Mouse (Mus musculus) stomach, postnatal 0 days (tissue): Measurements from ENCODE around the gene Rapgefl1. TPM values are rescaled to one million over a fixed set of nuclear protein-coding genes. Genes with fewer than 3 reads are reported as not detected.

Experiments
- ATAC-seq: fragments of 200-750 bp; cut with Nextera tagmentation; 2 replicates; pipeline ENCODE4 v1.8.0; 2017; ENCODE audit not compliant: low FRiP score, low TSS enrichment
- DNase-seq: peaks from one replicate; pipeline ENCODE4 v3.0.0-alpha.2; 2016; ENCODE audit warnings: low spot score
- H3K27ac ChIP-seq: fragments of 300-500 bp; sonication (generic); replicated peaks from 2 replicates; pipeline ENCODE4 v1.5.1; 2014; ENCODE audit warnings: mild to moderate bottlenecking, control low read depth
- H3K27me3 ChIP-seq: fragments of 300-500 bp; sonication (generic); 2 replicates; pipeline ENCODE4 v1.6.1; 2014; ENCODE audit warnings: low read length; ENCODE audit not compliant: control insufficient read depth, insufficient read depth
- H3K36me3 ChIP-seq: fragments of 300-500 bp; sonication (generic); 2 replicates; pipeline ENCODE4 v1.6.1; 2014; ENCODE audit warnings: low read length, mixed read lengths; ENCODE audit not compliant: control insufficient read depth, insufficient read depth
- H3K4me1 ChIP-seq: fragments of 300-500 bp; sonication (generic); replicated peaks from 2 replicates; pipeline ENCODE4 v1.6.1; 2014; ENCODE audit warnings: antibody characterized with exemption; ENCODE audit not compliant: control insufficient read depth, insufficient read depth
- H3K4me2 ChIP-seq: fragments of 300-500 bp; sonication (generic); replicated peaks from 2 replicates; pipeline ENCODE4 v1.6.1; 2014; ENCODE audit warnings: low read depth, mild to moderate bottlenecking, control low read depth, moderate library complexity
- H3K4me3 ChIP-seq: fragments of 300-500 bp; sonication (generic); 2 replicates; pipeline ENCODE4 v1.5.1; 2014; ENCODE audit warnings: low read depth, low read length, control low read depth
- H3K9ac ChIP-seq: fragments of 300-500 bp; sonication (generic); 2 replicates; pipeline ENCODE4 v1.6.1; 2014; ENCODE audit warnings: mild to moderate bottlenecking, low read length, control low read depth, mixed read lengths
- H3K9me3 ChIP-seq: fragments of 300-500 bp; sonication (generic); 2 replicates; pipeline ENCODE4 v1.6.1; 2016; ENCODE audit warnings: low read length; ENCODE audit not compliant: control insufficient read depth
- CTCF ChIP-seq: IDR thresholded peaks from 2 replicates; pipeline ENCODE4 v1.5.1; 2016; ENCODE audit warnings: antibody characterized with exemption, low read depth, mild to moderate bottlenecking, moderate library complexity
- EP300 ChIP-seq: optimal IDR thresholded peaks from 2 replicates; pipeline ENCODE3; 2016; ENCODE audit warnings: antibody characterized with exemption
- WGBS: fragments of 180-500 bp; shearing (Covaris S2); extraction: QIAGEN DNeasy Blood & Tissue Kit; methylation state at CpG from one replicate; pipeline ENCODE4 v1.1.7; 2014; 5-methylcytosine and 5-hydroxymethylcytosine counted together
- polyA plus RNA-seq: library from polyadenylated mRNA; unstranded; fragments of >200 nt; fragmentation: Nextera tagmentation; extraction: Ambion mirVana; gene quantifications from 2 replicates; pipeline ENCODE4 v1.2.1, GENCODE M21; 2015

Rapgefl1 gene
- polyA plus RNA-seq, 1 experiment from 2014 or later = 6.9 TPM

DNA sequence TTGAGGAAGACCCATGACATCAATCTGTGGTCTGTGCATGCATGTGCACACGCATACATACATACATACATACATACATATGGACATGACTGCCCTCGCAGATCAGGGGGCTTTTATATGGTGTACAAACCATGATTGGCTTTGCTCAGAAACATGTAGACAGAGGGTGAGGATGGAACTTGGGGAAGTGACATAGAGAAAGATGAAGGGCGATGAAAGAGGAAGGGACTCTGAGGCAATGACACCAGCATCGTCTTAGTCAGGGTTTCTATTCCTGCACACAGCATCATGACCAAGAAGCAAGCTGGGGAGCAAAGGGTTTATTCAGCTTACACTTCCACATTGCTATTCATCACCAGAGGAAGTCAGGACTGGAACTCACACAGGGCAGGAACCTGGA lies 52.5 kb downstream of the Rapgefl1 start:
- WGBS = 96% methylated on average over 4 of the region's 4 CpGs
- no peaks in the 10 kb centered on the region for H3K4me1 ChIP-seq
- DNase-seq (no peak), ATAC-seq (no peak)
- H3K9ac ChIP-seq = no peak overlapping the region
- no peaks in the 10 kb centered on the region for H3K9me3 ChIP-seq
- H3K27me3 ChIP-seq = no peaks in the 10 kb centered on the region
- H3K4me3 ChIP-seq = no peak overlapping the region
- H3K36me3 ChIP-seq = peaks cover 19% of the 10 kb centered on the region; the same call in 1 of the 2 replicates
- no peak for TF ChIP-seq CTCF
- no peak overlapping the region for H3K27ac ChIP-seq
- no peak overlapping the region for H3K4me2 ChIP-seq

DNA sequence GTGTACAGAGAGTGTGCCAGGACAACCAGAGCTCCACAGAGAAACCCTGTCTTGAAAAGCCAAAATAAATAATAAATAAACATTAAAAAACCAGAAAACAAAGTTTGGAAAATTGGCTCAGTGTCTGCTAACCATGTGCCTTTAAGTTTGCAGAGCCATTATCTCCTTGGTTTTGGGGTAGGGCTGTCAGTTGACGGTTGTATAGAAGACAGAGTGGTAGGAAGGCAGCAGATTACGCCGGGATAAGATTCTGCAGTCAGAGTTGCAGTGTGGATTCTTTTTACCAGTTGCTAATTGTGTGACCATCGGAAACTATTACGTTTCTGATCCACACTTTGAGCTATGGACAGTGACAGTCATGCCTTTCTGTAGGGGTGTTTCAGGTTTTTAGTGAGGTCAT lies 53.4 kb downstream of the Rapgefl1 start:
- 82% methylated on average over 5 of the region's 5 CpGs for WGBS
- TF ChIP-seq EP300 (no peak), CTCF (no peak)
- H3K36me3 ChIP-seq = peaks cover 19% of the 10 kb centered on the region; the same call in 1 of the 2 replicates

DNA sequence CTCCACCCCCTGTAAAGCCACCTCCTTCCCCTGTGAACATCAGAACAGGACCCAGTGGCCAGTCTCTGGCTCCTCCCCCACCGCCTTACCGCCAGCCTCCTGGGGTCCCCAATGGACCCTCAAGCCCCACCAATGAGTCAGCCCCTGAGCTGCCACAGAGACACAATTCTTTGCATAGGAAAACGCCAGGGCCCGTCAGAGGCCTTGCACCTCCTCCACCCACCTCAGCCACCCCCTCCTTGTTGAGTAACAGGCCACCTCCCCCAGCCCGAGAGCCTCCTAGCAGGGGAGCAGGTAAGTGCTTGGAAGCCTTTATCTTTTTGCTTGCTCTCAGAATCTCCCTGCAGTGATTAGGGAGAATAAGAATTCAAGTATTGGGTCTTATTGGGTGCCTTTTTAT lies 55.8 kb downstream of the Rapgefl1 start:
- Histone ChIP-seq H3K36me3 (peaks cover 19% of the 10 kb centered on the region), H3K4me1 (no peaks in the 10 kb centered on the region), H3K9me3 (no peaks in the 10 kb centered on the region), H3K4me3 (no peak overlapping the region), H3K27me3 (no peaks in the 10 kb centered on the region), H3K4me2 (no peak overlapping the region), H3K27ac (peak overlapping the region; percentile 5; the same call in 1 of the 2 replicates), H3K9ac (no peak overlapping the region)
- TF ChIP-seq EP300 (no peak), CTCF (no peak)
- DNase-seq = peak; percentile 41
- ATAC-seq = 0 out of 2 replicates have a peak, but pooled peaks have one; percentile 13
- 50% methylated on average over 5 of the region's 5 CpGs for WGBS

More for the DNA sequence above, 53.4 kb downstream of the Rapgefl1 start:
- Histone ChIP-seq H3K27me3 (no peaks in the 10 kb centered on the region), H3K4me3 (no peak overlapping the region), H3K9me3 (no peaks in the 10 kb centered on the region), H3K4me1 (no peaks in the 10 kb centered on the region), H3K4me2 (no peak overlapping the region), H3K27ac (0 out of 2 replicates have a peak overlapping the region, but pooled peaks have one; percentile 8), H3K9ac (no peak overlapping the region)
- DNase-seq = no peak
- ATAC-seq = no peak

DNA sequence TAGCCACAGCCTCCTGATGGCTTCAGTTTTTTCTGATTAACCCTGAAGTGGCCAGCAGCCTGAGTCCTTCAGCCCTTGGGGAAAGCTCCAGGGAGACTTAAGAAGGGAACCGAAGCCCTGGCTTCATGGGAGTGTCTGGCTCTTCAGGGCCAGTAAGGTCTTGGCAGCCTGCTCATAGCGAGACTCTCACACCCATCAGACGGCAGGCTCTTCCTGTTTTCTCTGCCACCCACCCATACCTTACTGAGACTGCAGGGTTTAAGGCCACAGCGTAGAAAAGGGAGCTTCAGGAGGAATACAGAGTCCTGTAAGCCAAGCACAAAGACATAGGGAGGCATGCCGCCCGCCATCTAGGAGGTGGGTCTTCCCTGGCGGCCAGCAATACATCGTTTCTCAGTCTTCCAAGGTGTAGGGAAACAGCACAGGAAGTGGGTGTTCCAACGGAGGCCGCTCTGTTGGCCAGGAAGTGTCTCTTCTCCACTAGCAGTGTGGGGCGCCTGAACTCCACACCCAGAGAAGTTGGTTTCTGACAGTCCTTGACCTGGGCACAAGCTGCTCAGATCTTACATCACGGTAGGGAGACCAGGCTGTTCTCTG lies 64.0 kb downstream of the Rapgefl1 start:
- no peak for DNase-seq
- peak overlapping the region; percentile 30; the same call in 1 of the 2 replicates for H3K27ac ChIP-seq
- H3K4me1 ChIP-seq = no peaks in the 10 kb centered on the region
- no peak overlapping the region for H3K9ac ChIP-seq
- 68% methylated on average over 12 of the region's 12 CpGs for WGBS
- H3K27me3 ChIP-seq = no peaks in the 10 kb centered on the region
- TF ChIP-seq CTCF (no peak), EP300 (no peak)
- H3K9me3 ChIP-seq = no peaks in the 10 kb centered on the region
- H3K4me3 ChIP-seq = no peak overlapping the region
- H3K36me3 ChIP-seq = peaks cover 16% of the 10 kb centered on the region
- no peak for ATAC-seq
- H3K4me2 ChIP-seq = no peak overlapping the region

DNA sequence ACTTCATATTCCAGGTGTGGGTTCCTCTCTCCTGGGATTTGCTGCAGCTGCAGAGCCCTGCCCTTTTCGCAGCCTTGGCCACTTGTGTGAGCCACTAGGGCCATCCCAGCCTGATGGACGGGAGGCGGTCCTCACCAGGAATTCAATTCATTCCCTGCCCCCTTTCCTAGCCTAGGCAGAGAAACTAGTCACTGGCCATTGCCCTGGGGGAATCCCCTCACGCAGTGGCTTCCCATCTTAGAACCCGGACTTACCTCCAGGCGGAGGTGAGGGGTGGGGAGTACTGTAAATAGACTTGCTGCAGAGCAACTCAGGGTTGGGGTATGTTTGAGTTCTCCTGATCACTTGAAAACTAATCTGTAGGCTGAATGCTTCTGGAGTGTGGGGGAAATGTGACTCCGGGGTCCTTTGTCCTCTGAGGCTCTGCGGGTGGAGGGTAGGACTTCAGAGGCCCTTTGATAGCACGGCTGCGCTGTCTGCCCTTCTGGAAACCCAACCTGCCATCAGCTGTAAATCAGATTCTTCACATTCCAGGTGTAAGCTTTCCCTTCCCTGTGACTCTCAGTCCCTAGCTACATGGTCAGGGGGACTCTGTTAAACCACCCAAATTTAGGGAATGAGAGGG lies 66.1 kb downstream of the Rapgefl1 start:
- H3K9ac ChIP-seq = no peak overlapping the region
- no peak for ATAC-seq
- H3K4me1 ChIP-seq = no peaks in the 10 kb centered on the region
- peaks cover 9% of the 10 kb centered on the region; the same call in 1 of the 2 replicates for H3K36me3 ChIP-seq
- H3K4me3 ChIP-seq = no peak overlapping the region
- H3K27me3 ChIP-seq = no peaks in the 10 kb centered on the region
- no peaks in the 10 kb centered on the region for H3K9me3 ChIP-seq
- H3K4me2 ChIP-seq = no peak overlapping the region
- TF ChIP-seq CTCF = no peak
- no peak for TF ChIP-seq EP300
- H3K27ac ChIP-seq = peak overlapping the region; percentile 67
- 33% methylated on average over 10 of the region's 10 CpGs for WGBS
- DNase-seq = peak; percentile 63

Other genes starting within 250 kb of the Rapgefl1 start
- 31.1 TPM in 2 replicates for gene Ormdl3, start 249.4 kb upstream of the Rapgefl1 start, polyA plus RNA-seq
- not detected in 2 replicates for gene Lrrc3c, start 238.5 kb upstream of the Rapgefl1 start, polyA plus RNA-seq
- gene Gm12355, start 211.1 kb upstream of the Rapgefl1 start, polyA plus RNA-seq = 0.81 and 0.82 TPM in 2 replicates
- gene Gsdma3, start 210.4 kb upstream of the Rapgefl1 start, polyA plus RNA-seq = not detected in 2 replicates
- 81.0 and 91.9 TPM in 2 replicates for gene Gsdma2, start 190.0 kb upstream of the Rapgefl1 start, polyA plus RNA-seq
- 79.6 and 83.7 TPM in 2 replicates for gene Gsdma, start 172.4 kb upstream of the Rapgefl1 start, polyA plus RNA-seq
- 120 and 122 TPM in 2 replicates for gene Psmd3, start 154.2 kb upstream of the Rapgefl1 start, polyA plus RNA-seq
- 0.08 and 0.11 TPM in 2 replicates for gene Csf3, start 135.5 kb upstream of the Rapgefl1 start, polyA plus RNA-seq
- gene Med24, start 107.3 kb upstream of the Rapgefl1 start, polyA plus RNA-seq = 16.5 and 18.7 TPM in 2 replicates
- gene Thra, start 96.1 kb upstream of the Rapgefl1 start, polyA plus RNA-seq = 24.0 and 24.5 TPM in 2 replicates
- 7.5 and 7.9 TPM in 2 replicates for gene Nr1d1, start 61.5 kb upstream of the Rapgefl1 start, polyA plus RNA-seq
- gene Msl1, start 41.3 kb upstream of the Rapgefl1 start, polyA plus RNA-seq = 11.3 and 13.8 TPM in 2 replicates
- gene Casc3, start 31.9 kb upstream of the Rapgefl1 start, polyA plus RNA-seq = 12.4 and 14.8 TPM in 2 replicates
- gene Wipf2, start 26.9 kb downstream of the Rapgefl1 start, polyA plus RNA-seq = 4.9 and 5.3 TPM in 2 replicates
- gene Cdc6, start 71.0 kb downstream of the Rapgefl1 start, polyA plus RNA-seq = 6.6 and 7.0 TPM in 2 replicates
- gene Rara, start 91.0 kb downstream of the Rapgefl1 start, polyA plus RNA-seq = 20.1 and 25.9 TPM in 2 replicates
- gene Gjd3, start 146.2 kb downstream of the Rapgefl1 start, polyA plus RNA-seq = 1.9 and 2.1 TPM in 2 replicates
- 31.6 and 44.5 TPM in 2 replicates for gene Top2a, start 187.4 kb downstream of the Rapgefl1 start, polyA plus RNA-seq
- 228 and 244 TPM in 2 replicates for gene Igfbp4, start 204.5 kb downstream of the Rapgefl1 start, polyA plus RNA-seq